In genomic region chr11:20794913-20795254, GRCm38 (mm10) we compare ENCODE assay signal across 8 mouse cellular contexts. TPM values are rescaled to one million over a fixed set of nuclear protein-coding genes. Genes with fewer than 3 reads are reported as not detected.
DNase-seq lines count a peak whose midpoint lies in the region; ATAC-seq lines count a peak whose summit lies in the region.

No protein-coding gene starts in this region.

- peak; percentile 4; the same call in 1 of the 2 replicates for ATAC-seq in common myeloid progenitor, adult 5-6 weeks (replicated peaks; ENCODE audit: low read depth, poor library complexity, severe bottlenecking)
- peak; percentile 46 for ATAC-seq in erythroblast, adult 5-6 weeks (replicated peaks; ENCODE audit: low FRiP score, poor library complexity, severe bottlenecking)
- peak; percentile 65 for ATAC-seq in midbrain, embryonic 13.5 days

- DNase-seq in kidney, postnatal 10 days: peak; percentile 13
- no peak for DNase-seq in kidney, postnatal 25 days
- DNase-seq in c-Kit-positive CD71-positive TER-119-positive erythroid progenitor cells, embryonic 14.5 days (ENCODE audit: low spot score): no peak
- no peak for DNase-seq in gastrocnemius, postnatal 4 days (ENCODE audit: low spot score in 2 of 2)
- DNase-seq in adrenal gland, postnatal 25 days: no peak

- no peak overlapping the region for H3K27ac ChIP-seq in midbrain, embryonic 13.5 days

- H3K4me2 ChIP-seq in midbrain, embryonic 13.5 days (replicated peaks): 0 out of 2 replicates have a peak overlapping the region, but pooled peaks have one; percentile 25

- no peak overlapping the region for H3K9ac ChIP-seq in midbrain, embryonic 13.5 days (replicated peaks)

- no peaks in the 10 kb centered on the region for H3K9me3 ChIP-seq in midbrain, embryonic 13.5 days

- WGBS in midbrain, embryonic 13.5 days: 61% methylated on average over 11 of the region's 11 CpGs

- no peak overlapping the region for H3K4me3 ChIP-seq in midbrain, embryonic 13.5 days (replicated peaks)

- H3K4me1 ChIP-seq in midbrain, embryonic 13.5 days (replicated peaks): no peaks in the 10 kb centered on the region; the same call in 1 of the 2 replicates

- H3K36me3 ChIP-seq in midbrain, embryonic 13.5 days: no peaks in the 10 kb centered on the region

- no peaks in the 10 kb centered on the region for H3K27me3 ChIP-seq in midbrain, embryonic 13.5 days

RNA-seq across cellular contexts. Expression of gene Lgalsl, which starts 36.0 kb away (rescaled TPM):
- 3.6 and 4.4 TPM in 2 replicates for total RNA-seq in common myeloid progenitor, adult 5-6 weeks (2017)
- total RNA-seq in erythroblast, adult 5-6 weeks (2015; ENCODE audit: low replicate concordance): 4.8 and 5.6 TPM in 2 replicates
- 1.0 and 1.7 TPM in 2 replicates for total RNA-seq in erythroblast, adult 5-6 weeks (2017; ENCODE audit: low replicate concordance)
- 49.4 and 52.4 TPM in 2 replicates for polyA plus RNA-seq in midbrain, embryonic 13.5 days (2015; fragmentation: Nextera tagmentation; extraction: Ambion mirVana)
- 10 to 100 TPM; 64.0 to 67.2 TPM for total RNA-seq in gastrocnemius, postnatal 4 days (2021)
- total RNA-seq in adrenal gland, postnatal 25 days (2021): 26.2 and 32.5 TPM in 2 replicates

RNA-seq across cellular contexts. Expression of gene Aftph, which starts 53.5 kb away (rescaled TPM):
- total RNA-seq in common myeloid progenitor, adult 5-6 weeks (2017): 60.1 and 65.0 TPM in 2 replicates
- total RNA-seq in erythroblast, adult 5-6 weeks (2015; ENCODE audit: low replicate concordance): 55.6 and 113 TPM in 2 replicates
- 60.3 and 67.9 TPM in 2 replicates for total RNA-seq in erythroblast, adult 5-6 weeks (2017; ENCODE audit: low replicate concordance)
- polyA plus RNA-seq in midbrain, embryonic 13.5 days (2015; fragmentation: Nextera tagmentation; extraction: Ambion mirVana): 38.6 and 39.1 TPM in 2 replicates
- 10 to 100 TPM; 19.2 to 25.3 TPM for total RNA-seq in gastrocnemius, postnatal 4 days (2021)
- 72.2 and 74.5 TPM in 2 replicates for total RNA-seq in adrenal gland, postnatal 25 days (2021)

Comparison
In these comparisons a context has a peak if more than half of its experiments do, and no peak if none do; other contexts are left out.
1. ATAC-seq: peak in every context shown above with its lines; median percentile 65 in midbrain, embryonic 13.5 days; 46 in erythroblast, adult 5-6 weeks; 4 in common myeloid progenitor, adult 5-6 weeks.